Mouse (Mus musculus) G1E (cell line): ENCODE data around the gene Zmat5. TPM values are rescaled to one million over a fixed set of nuclear protein-coding genes. Genes with fewer than 3 reads are reported as not detected.

Experiments used
- ATAC-seq: 2 replicates; pipeline ENCODE4 v1.8.0; 2016; ENCODE audit warnings: mild to moderate bottlenecking; ENCODE audit not compliant: insufficient number of reproducible peaks, poor library complexity, low FRiP score, severe bottlenecking; ENCODE audit errors: extremely low read depth
- DNase-seq: peaks from one replicate; pipeline ENCODE4 v3.0.0; 2012; ENCODE audit warnings: low spot score
- H3K27me3 ChIP-seq: 2 replicates; pipeline ENCODE4 v1.6.1; 2012; ENCODE audit warnings: mild to moderate bottlenecking, low read length, inconsistent platforms; ENCODE audit not compliant: insufficient read depth
- H3K36me3 ChIP-seq: replicated peaks from 2 replicates; pipeline ENCODE3; 2012; ENCODE audit warnings: mild to moderate bottlenecking, inconsistent platforms
- H3K4me1 ChIP-seq: 2 replicates; pipeline ENCODE4 v1.6.1; 2012; ENCODE audit warnings: low read depth, low read length, inconsistent platforms, mixed read lengths; ENCODE audit not compliant: insufficient read depth
- H3K4me3 ChIP-seq: 2 replicates; pipeline ENCODE4 v1.5.1; 2012; ENCODE audit warnings: low read depth, mild to moderate bottlenecking, inconsistent platforms, low read length, moderate library complexity, mixed read lengths
- H3K9me3 ChIP-seq: replicated peaks from 2 replicates; pipeline ENCODE4 v1.6.1; 2012; ENCODE audit warnings: inconsistent platforms
- CTCF ChIP-seq: IDR thresholded peaks from 2 replicates; pipeline ENCODE4 v1.5.1; 2012; ENCODE audit warnings: low read depth, low read length, inconsistent platforms, mixed read lengths
- GATA1 ChIP-seq: IDR thresholded peaks from 2 replicates; pipeline ENCODE4 v1.6.1; 2012; ENCODE audit warnings: borderline replicate concordance, low read length, inconsistent platforms, mixed read lengths
- GATA2 ChIP-seq: IDR thresholded peaks from 2 replicates; pipeline ENCODE4 v1.6.1; 2012; ENCODE audit warnings: low read depth, low read length, inconsistent platforms, borderline replicate concordance
- POLR2AphosphoS5 ChIP-seq: IDR thresholded peaks from 2 replicates; pipeline ENCODE4 v1.6.1; 2012; ENCODE audit warnings: low read depth, low read length, inconsistent platforms; ENCODE audit not compliant: insufficient replicate concordance
- TAL1 ChIP-seq: conservative IDR thresholded peaks from 2 replicates; pipeline ENCODE4 v1.6.1; 2012; ENCODE audit warnings: low read depth, low read length, inconsistent platforms, mixed read lengths
- polyA plus RNA-seq: library from polyadenylated mRNA; stranded (reverse); fragments of >175 nt; gene quantifications from 2 replicates; pipeline ENCODE4 v1.2.3, GENCODE M21; 2012
- total RNA-seq, 2 experiments: library from RNA; stranded (forward) in 1 of 2; stranded (reverse) in 1 of 2; fragments of 200-1000 nt in 1 of 2; fragments of >200 nt in 1 of 2; fragmentation: Nextera tagmentation in 1 of 2; gene quantifications; 2 replicates each; pipeline ENCODE4 v1.2.3; 2014 to 2017

The Zmat5 gene
- total and polyA plus RNA-seq, 3 experiments, result 11.9 to 94.1 (median 53.5) TPM

- Histone ChIP-seq H3K27me3 (no peaks in the 10 kb centered on the region), H3K4me3 (no peak overlapping the region), H3K4me1 (peaks cover 23% of the 10 kb centered on the region), H3K36me3 (peaks cover 58% of the 10 kb centered on the region), H3K9me3 (no peaks in the 10 kb centered on the region)
- DNase-seq (no peak), ATAC-seq (no peak)
- TF ChIP-seq POLR2AphosphoS5 (no peak), GATA1 (no peak), CTCF (no peak), TAL1 (no peak), GATA2 (no peak)
These were observed 12.2 kb downstream of the Zmat5 start for GRCm38 (mm10) chr11:4716530-4717236.

- H3K4me3 ChIP-seq, result no peak overlapping the region
- H3K27me3 ChIP-seq, result no peaks in the 10 kb centered on the region
- no peak for TF ChIP-seq TAL1
- no peak for TF ChIP-seq CTCF
- no peak for TF ChIP-seq GATA2
- no peak for TF ChIP-seq GATA1
- no peak for TF ChIP-seq POLR2AphosphoS5
- ATAC-seq (no peak), DNase-seq (no peak)
- peaks cover 64% of the 10 kb centered on the region for H3K36me3 ChIP-seq
- no peaks in the 10 kb centered on the region for H3K9me3 ChIP-seq
- peaks cover 18% of the 10 kb centered on the region for H3K4me1 ChIP-seq
These were observed 14.1 kb downstream of the Zmat5 start for GRCm38 (mm10) chr11:4718548-4718947.

- Histone ChIP-seq H3K27me3 (no peaks in the 10 kb centered on the region), H3K4me1 (peaks cover 10% of the 10 kb centered on the region; the same call in 1 of the 2 replicates), H3K9me3 (no peaks in the 10 kb centered on the region), H3K4me3 (no peak overlapping the region), H3K36me3 (peaks cover 74% of the 10 kb centered on the region)
- ATAC-seq, result no peak
- no peak for DNase-seq
- no peak for TF ChIP-seq CTCF
- TF ChIP-seq TAL1, result no peak
- TF ChIP-seq POLR2AphosphoS5, result no peak
- no peak for TF ChIP-seq GATA1
- TF ChIP-seq GATA2, result no peak
These were observed 15.5 kb downstream of the Zmat5 start for GRCm38 (mm10) chr11:4719961-4720360.

GRCm38 (mm10) chr11:4720393-4720792 lies 15.9 kb downstream of the Zmat5 start:
- ATAC-seq (no peak), DNase-seq (no peak)
- TF ChIP-seq POLR2AphosphoS5, result no peak
- Histone ChIP-seq H3K4me3 (no peak overlapping the region), H3K4me1 (peaks cover 10% of the 10 kb centered on the region; the same call in 1 of the 2 replicates), H3K9me3 (no peaks in the 10 kb centered on the region), H3K36me3 (peaks cover 78% of the 10 kb centered on the region), H3K27me3 (no peaks in the 10 kb centered on the region)

GRCm38 (mm10) chr11:4720900-4721580 lies 16.6 kb downstream of the Zmat5 start:
- DNase-seq (no peak), ATAC-seq (no peak)
- no peaks in the 10 kb centered on the region for H3K9me3 ChIP-seq
- TF ChIP-seq CTCF (no peak), POLR2AphosphoS5 (no peak), GATA2 (no peak), GATA1 (no peak), TAL1 (no peak)
- peaks cover 10% of the 10 kb centered on the region; the same call in 1 of the 2 replicates for H3K4me1 ChIP-seq
- H3K4me3 ChIP-seq, result no peak overlapping the region
- H3K27me3 ChIP-seq, result no peaks in the 10 kb centered on the region
- peaks cover 78% of the 10 kb centered on the region for H3K36me3 ChIP-seq

GRCm38 (mm10) chr11:4721728-4722127 lies 17.2 kb downstream of the Zmat5 start:
- Histone ChIP-seq H3K9me3 (no peaks in the 10 kb centered on the region), H3K27me3 (no peaks in the 10 kb centered on the region), H3K4me1 (peaks cover 10% of the 10 kb centered on the region; the same call in 1 of the 2 replicates), H3K36me3 (peaks cover 78% of the 10 kb centered on the region), H3K4me3 (no peak overlapping the region)
- no peak for ATAC-seq
- DNase-seq, result no peak
- no peak for TF ChIP-seq GATA1
- TF ChIP-seq CTCF, result no peak
- TF ChIP-seq POLR2AphosphoS5, result no peak
- no peak for TF ChIP-seq TAL1
- no peak for TF ChIP-seq GATA2
